In the genomic region with DNA sequence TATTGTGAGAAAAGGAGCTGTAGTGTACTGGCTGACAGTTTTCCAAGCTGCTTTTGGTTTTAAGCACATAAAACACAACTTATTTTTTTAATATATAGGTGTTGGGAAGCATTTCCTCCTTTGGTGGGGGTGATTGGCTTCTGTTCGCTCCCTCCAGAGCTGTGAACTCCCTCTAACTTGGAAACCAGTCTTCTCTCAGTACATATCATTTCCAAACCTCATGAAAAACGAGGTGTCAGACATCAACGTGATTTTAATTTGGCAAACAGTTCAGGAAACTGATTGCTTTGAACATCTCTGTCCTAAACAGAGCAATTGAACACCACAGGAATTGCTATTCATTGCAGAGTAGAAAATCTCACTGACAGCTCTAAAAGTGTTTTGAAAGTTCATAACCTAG, we compare ENCODE assay signal across 14 mouse cellular contexts.
"Had no signal": no experiment of that assay in that cellular context is flagged by ENCODE, and none has a peak within 500 bp of the region (broad histone marks: within the 10 kb centered on the region; RNA-seq: fewer than 3 reads in every experiment).

No protein-coding gene starts in this region.

- H3K27ac ChIP-seq: kidney, embryonic 15.5 days; left cerebral cortex, adult 2 months; liver, embryonic 13.5 days; lung, embryonic 15.5 days; midbrain, embryonic 10.5 days had no signal

- H3K9ac ChIP-seq: kidney, embryonic 15.5 days; liver, embryonic 13.5 days; lung, embryonic 15.5 days had no signal

- H3K27me3 ChIP-seq: kidney, embryonic 15.5 days; liver, embryonic 13.5 days; lung, embryonic 15.5 days; megakaryocyte, embryonic 14.5 days had no signal

- H3K4me3 ChIP-seq: kidney, embryonic 15.5 days; left cerebral cortex, adult 2 months; liver, embryonic 13.5 days; lung, embryonic 15.5 days; megakaryocyte, embryonic 14.5 days; midbrain, embryonic 10.5 days had no signal

- H3K4me2 ChIP-seq: kidney, embryonic 15.5 days; liver, embryonic 13.5 days; lung, embryonic 15.5 days had no signal

- H3K4me1 ChIP-seq: kidney, embryonic 15.5 days; liver, embryonic 13.5 days; lung, embryonic 15.5 days; megakaryocyte, embryonic 14.5 days; midbrain, embryonic 10.5 days had no signal

- DNase-seq: kidney, adult 11 months; kidney, adult 8-10 months; kidney, postnatal 10 days; kidney, postnatal 36 days; layer of hippocampus, postnatal 36 days; liver, embryonic 13.5 days; midbrain, embryonic 14.5 days; thymus, adult 18-20 months; thymus, postnatal 36 days had no signal

- H3K9me3 ChIP-seq: kidney, embryonic 15.5 days; liver, embryonic 13.5 days; lung, embryonic 15.5 days; megakaryocyte, embryonic 14.5 days; midbrain, embryonic 10.5 days had no signal

- H3K36me3 ChIP-seq: kidney, embryonic 15.5 days; liver, embryonic 13.5 days; lung, embryonic 15.5 days; midbrain, embryonic 10.5 days had no signal
